Mouse (Mus musculus): ENCODE data around the gene Mical2. TPM values are rescaled to one million over a fixed set of nuclear protein-coding genes. Genes with fewer than 3 reads are reported as not detected.

The Mical2 gene
- polyA plus RNA-seq, 1 experiment from 2014 or later, result 128 TPM

- H3K27me3 ChIP-seq (ENCODE audit: control insufficient read depth, insufficient read depth, low read length), result no peaks in the 10 kb centered on the region
- peaks cover 30% of the 10 kb centered on the region for H3K4me1 ChIP-seq (ENCODE audit: control insufficient read depth, insufficient read depth, low read length)
- no peak overlapping the region for H3K4me3 ChIP-seq (ENCODE audit: low read length)
- no peaks in the 10 kb centered on the region for H3K9me3 ChIP-seq (replicated peaks; ENCODE audit: control insufficient read depth, low read length)
- no peak for ATAC-seq (replicated peaks; ENCODE audit: extremely low read depth, insufficient read depth, low FRiP score)
- no peak overlapping the region for H3K9ac ChIP-seq (ENCODE audit: low read length)
- no peak overlapping the region for H3K4me2 ChIP-seq (ENCODE audit: low read depth, low read length)
- no peak overlapping the region for H3K27ac ChIP-seq (ENCODE audit: low read length)
- H3K36me3 ChIP-seq (ENCODE audit: control insufficient read depth, insufficient read depth), result no peaks in the 10 kb centered on the region
- WGBS, result 63% methylated on average over 5 of the region's 5 CpGs
These were observed 226.8 kb downstream of the Mical2 start for GRCm38 (mm10) chr7:112452471-112452870.

- H3K9me3 ChIP-seq (replicated peaks; ENCODE audit: control insufficient read depth, low read length), result no peaks in the 10 kb centered on the region
- H3K36me3 ChIP-seq (ENCODE audit: control insufficient read depth, insufficient read depth), result no peaks in the 10 kb centered on the region
- WGBS, result 25% methylated on average over 3 of the region's 3 CpGs
- H3K27me3 ChIP-seq (ENCODE audit: control insufficient read depth, insufficient read depth, low read length), result no peaks in the 10 kb centered on the region
- no peak for ATAC-seq (replicated peaks; ENCODE audit: extremely low read depth, insufficient read depth, low FRiP score)
- peaks cover 39% of the 10 kb centered on the region for H3K4me1 ChIP-seq (ENCODE audit: control insufficient read depth, insufficient read depth, low read length)
- no peak overlapping the region for H3K4me3 ChIP-seq (ENCODE audit: low read length)
- no peak overlapping the region for H3K4me2 ChIP-seq (ENCODE audit: low read depth, low read length)
- no peak overlapping the region for H3K9ac ChIP-seq (ENCODE audit: low read length)
- peak overlapping the region; percentile 66 for H3K27ac ChIP-seq (ENCODE audit: low read length)
These were observed 228.2 kb downstream of the Mical2 start for GRCm38 (mm10) chr7:112453805-112454214.

- no peaks in the 10 kb centered on the region for H3K9me3 ChIP-seq (replicated peaks; ENCODE audit: control insufficient read depth, low read length)
- H3K4me1 ChIP-seq (ENCODE audit: control insufficient read depth, insufficient read depth, low read length), result peaks cover 40% of the 10 kb centered on the region
- peak overlapping the region; percentile 66 for H3K27ac ChIP-seq (ENCODE audit: low read length)
- H3K4me2 ChIP-seq (ENCODE audit: low read depth, low read length), result no peak overlapping the region
- H3K4me3 ChIP-seq (ENCODE audit: low read length), result no peak overlapping the region
- ATAC-seq (replicated peaks; ENCODE audit: extremely low read depth, insufficient read depth, low FRiP score), result no peak
- H3K27me3 ChIP-seq (ENCODE audit: control insufficient read depth, insufficient read depth, low read length), result no peaks in the 10 kb centered on the region
- 0 out of 2 replicates have a peak overlapping the region, but pooled peaks have one; percentile 11 for H3K9ac ChIP-seq (ENCODE audit: low read length)
- 70% methylated on average over 6 of the region's 6 CpGs for WGBS
- H3K36me3 ChIP-seq (ENCODE audit: control insufficient read depth, insufficient read depth), result no peaks in the 10 kb centered on the region
These were observed 228.7 kb downstream of the Mical2 start for GRCm38 (mm10) chr7:112454380-112454779.

DNA sequence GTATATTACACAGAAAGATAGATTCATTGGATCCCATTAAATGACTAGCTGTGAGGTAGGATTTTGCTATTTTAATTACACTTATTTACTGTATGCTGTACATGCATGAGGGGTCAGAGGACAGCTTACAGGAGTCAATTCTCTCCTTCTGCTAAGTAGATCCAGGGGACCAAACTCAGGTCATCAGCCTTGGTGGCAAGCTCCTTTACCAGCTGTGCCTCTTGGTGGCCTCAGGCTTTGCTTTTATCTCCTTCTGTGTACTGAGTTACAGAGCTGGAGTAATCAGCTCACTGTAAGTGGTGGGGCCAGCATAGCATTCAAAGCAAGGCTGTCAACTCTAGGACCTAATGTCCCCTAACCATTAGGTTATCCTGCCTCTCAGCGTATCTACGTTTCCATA lies 229.3 kb downstream of the Mical2 start:
- Histone ChIP-seq H3K4me1 (ENCODE audit: control insufficient read depth, insufficient read depth, low read length) (peaks cover 40% of the 10 kb centered on the region), H3K9ac (ENCODE audit: low read length) (no peak overlapping the region), H3K27me3 (ENCODE audit: control insufficient read depth, insufficient read depth, low read length) (no peaks in the 10 kb centered on the region), H3K27ac (ENCODE audit: low read length) (no peak overlapping the region), H3K36me3 (ENCODE audit: control insufficient read depth, insufficient read depth) (no peaks in the 10 kb centered on the region), H3K4me3 (ENCODE audit: low read length) (no peak overlapping the region), H3K4me2 (ENCODE audit: low read depth, low read length) (no peak overlapping the region), H3K9me3 (replicated peaks; ENCODE audit: control insufficient read depth, low read length) (no peaks in the 10 kb centered on the region)
- no peak for ATAC-seq (replicated peaks; ENCODE audit: extremely low read depth, insufficient read depth, low FRiP score)
- WGBS, result 72% methylated on average over 2 of the region's 2 CpGs

DNA sequence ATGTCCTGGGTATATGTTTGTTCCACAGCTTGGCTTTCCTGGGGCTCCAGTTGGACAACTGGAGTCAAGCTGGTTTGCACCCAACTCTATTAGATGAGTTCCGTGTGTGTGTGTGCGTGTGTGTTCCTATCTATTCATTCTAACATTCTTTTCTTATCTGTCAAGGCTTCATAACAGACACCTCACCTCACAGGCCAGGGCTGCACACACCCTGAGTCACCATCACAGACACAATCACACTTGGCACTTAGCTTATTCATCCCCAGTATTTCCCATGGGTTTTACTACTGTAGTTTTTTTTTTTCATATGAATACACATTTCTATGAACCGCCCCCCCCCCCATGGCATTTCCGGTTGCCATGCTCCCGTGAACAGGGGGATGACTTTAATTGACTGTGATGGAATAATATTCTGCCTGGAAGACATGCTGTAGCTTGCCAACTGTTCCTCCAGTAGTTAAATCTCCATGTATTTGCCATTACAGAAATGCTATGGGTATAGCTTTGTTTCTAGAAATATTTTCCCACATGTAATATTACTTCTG lies 230.0 kb downstream of the Mical2 start:
- H3K4me3 ChIP-seq (ENCODE audit: low read length), result no peak overlapping the region
- no peak overlapping the region for H3K9ac ChIP-seq (ENCODE audit: low read length)
- no peak; the same call in 1 of the 2 replicates for ATAC-seq (replicated peaks; ENCODE audit: extremely low read depth, insufficient read depth, low FRiP score)
- no peak overlapping the region for H3K4me2 ChIP-seq (ENCODE audit: low read depth, low read length)
- H3K27me3 ChIP-seq (ENCODE audit: control insufficient read depth, insufficient read depth, low read length), result no peaks in the 10 kb centered on the region
- H3K4me1 ChIP-seq (ENCODE audit: control insufficient read depth, insufficient read depth, low read length), result peaks cover 40% of the 10 kb centered on the region
- no peaks in the 10 kb centered on the region for H3K9me3 ChIP-seq (replicated peaks; ENCODE audit: control insufficient read depth, low read length)
- no peak overlapping the region for H3K27ac ChIP-seq (ENCODE audit: low read length)
- no peaks in the 10 kb centered on the region for H3K36me3 ChIP-seq (ENCODE audit: control insufficient read depth, insufficient read depth)
- 40% methylated on average over 5 of the region's 5 CpGs for WGBS

GRCm38 (mm10) chr7:112457373-112457772 lies 231.7 kb downstream of the Mical2 start:
- 83% methylated on average over 4 of the region's 4 CpGs for WGBS
- no peaks in the 10 kb centered on the region for H3K36me3 ChIP-seq (ENCODE audit: control insufficient read depth, insufficient read depth)

DNA sequence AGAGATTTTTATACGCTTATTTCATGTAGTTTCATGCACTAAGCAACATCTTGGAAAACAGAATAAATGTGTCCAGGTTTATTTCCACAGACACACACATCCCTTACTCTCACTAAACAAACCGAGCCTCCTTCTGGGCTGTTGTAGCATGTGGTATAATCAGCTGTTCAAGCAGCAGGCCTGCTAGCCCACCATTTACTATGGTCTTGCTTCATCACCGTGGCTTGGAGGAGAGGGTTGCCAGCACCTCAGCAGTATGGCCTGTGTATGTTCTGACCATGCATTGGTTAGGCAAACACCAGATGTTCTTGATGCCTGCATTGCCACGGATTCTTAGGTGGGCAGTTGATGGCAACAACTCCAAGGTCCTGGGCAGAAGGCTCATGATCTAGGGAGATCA lies 232.3 kb downstream of the Mical2 start:
- Histone ChIP-seq H3K9me3 (replicated peaks; ENCODE audit: control insufficient read depth, low read length) (no peaks in the 10 kb centered on the region), H3K4me3 (ENCODE audit: low read length) (no peak overlapping the region), H3K36me3 (ENCODE audit: control insufficient read depth, insufficient read depth) (no peaks in the 10 kb centered on the region), H3K27me3 (ENCODE audit: control insufficient read depth, insufficient read depth, low read length) (no peaks in the 10 kb centered on the region), H3K4me1 (ENCODE audit: control insufficient read depth, insufficient read depth, low read length) (peaks cover 43% of the 10 kb centered on the region), H3K4me2 (ENCODE audit: low read depth, low read length) (no peak overlapping the region), H3K27ac (ENCODE audit: low read length) (no peak overlapping the region), H3K9ac (ENCODE audit: low read length) (no peak overlapping the region)
- no peak for ATAC-seq (replicated peaks; ENCODE audit: extremely low read depth, insufficient read depth, low FRiP score)
- 88% methylated on average over 4 of the region's 4 CpGs for WGBS

More at GRCm38 (mm10) chr7:112457373-112457772, 231.7 kb downstream of the Mical2 start:
- ATAC-seq (replicated peaks; ENCODE audit: extremely low read depth, insufficient read depth, low FRiP score), result no peak
- H3K4me1 ChIP-seq (ENCODE audit: control insufficient read depth, insufficient read depth, low read length), result peaks cover 38% of the 10 kb centered on the region
- no peaks in the 10 kb centered on the region for H3K27me3 ChIP-seq (ENCODE audit: control insufficient read depth, insufficient read depth, low read length)
- no peak overlapping the region for H3K4me3 ChIP-seq (ENCODE audit: low read length)
- H3K9me3 ChIP-seq (replicated peaks; ENCODE audit: control insufficient read depth, low read length), result no peaks in the 10 kb centered on the region
- no peak overlapping the region for H3K27ac ChIP-seq (ENCODE audit: low read length)
- H3K9ac ChIP-seq (ENCODE audit: low read length), result no peak overlapping the region
- H3K4me2 ChIP-seq (ENCODE audit: low read depth, low read length), result no peak overlapping the region

DNA sequence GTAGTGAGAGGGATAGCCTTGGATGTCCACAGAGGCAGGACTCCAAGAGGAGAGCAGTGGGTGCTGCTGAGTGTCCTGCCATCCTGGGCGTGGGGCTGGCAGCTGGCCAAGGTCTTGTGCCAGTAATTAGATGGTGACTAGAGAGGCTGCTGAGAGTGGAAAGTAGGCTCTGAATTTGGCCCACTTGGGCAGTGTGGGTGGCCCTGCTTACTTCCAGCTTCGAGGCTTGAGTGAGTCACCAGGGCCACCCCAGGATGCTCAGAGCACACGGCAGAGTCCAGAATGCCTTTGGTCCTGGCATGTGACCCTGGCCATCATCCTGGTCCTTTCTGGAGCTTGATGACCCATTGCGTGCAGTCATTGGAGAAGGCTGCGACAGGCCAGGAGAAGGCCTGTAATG lies 232.8 kb downstream of the Mical2 start:
- H3K4me1 ChIP-seq (ENCODE audit: control insufficient read depth, insufficient read depth, low read length), result peaks cover 43% of the 10 kb centered on the region
- no peaks in the 10 kb centered on the region for H3K27me3 ChIP-seq (ENCODE audit: control insufficient read depth, insufficient read depth, low read length)
- H3K4me3 ChIP-seq (ENCODE audit: low read length), result no peak overlapping the region
- no peaks in the 10 kb centered on the region for H3K9me3 ChIP-seq (replicated peaks; ENCODE audit: control insufficient read depth, low read length)
- 0 out of 2 replicates have a peak overlapping the region, but pooled peaks have one; percentile 4 for H3K27ac ChIP-seq (ENCODE audit: low read length)
- H3K36me3 ChIP-seq (ENCODE audit: control insufficient read depth, insufficient read depth), result no peaks in the 10 kb centered on the region
- 49% methylated on average over 5 of the region's 5 CpGs for WGBS
- ATAC-seq (replicated peaks; ENCODE audit: extremely low read depth, insufficient read depth, low FRiP score), result 0 out of 2 replicates have a peak, but pooled peaks have one; percentile 24
- no peak overlapping the region for H3K4me2 ChIP-seq (ENCODE audit: low read depth, low read length)
- H3K9ac ChIP-seq (ENCODE audit: low read length), result no peak overlapping the region

All from heart, embryonic 16.5 days (tissue).